Mouse (Mus musculus) limb, embryonic 14.5 days (tissue): Measurements from ENCODE around the gene Prkag1. TPM values are rescaled to one million over a fixed set of nuclear protein-coding genes. Genes with fewer than 3 reads are reported as not detected.

Experiments
- ATAC-seq: fragments of 200-750 bp; cut with Nextera tagmentation; 2 replicates; pipeline ENCODE4 v1.8.0; 2017; ENCODE audit warnings: low read depth, moderate number of reproducible peaks, moderate TSS enrichment; ENCODE audit not compliant: low FRiP score
- DNase-seq: peaks from one replicate; pipeline ENCODE4 v3.0.0-alpha.2; 2015; ENCODE audit warnings: low spot score
- H3K27ac ChIP-seq: fragments of 300-500 bp; sonication (generic); replicated peaks from 2 replicates; pipeline ENCODE4 v1.5.1; 2014; ENCODE audit warnings: low read depth, mild to moderate bottlenecking, low read length, moderate library complexity, mixed read lengths
- H3K27me3 ChIP-seq: fragments of 300-500 bp; sonication (generic); 2 replicates; pipeline ENCODE4 v1.6.1; 2014; ENCODE audit warnings: low read length, mixed read lengths; ENCODE audit not compliant: control insufficient read depth, insufficient read depth
- H3K36me3 ChIP-seq: fragments of 300-500 bp; sonication (generic); 2 replicates; pipeline ENCODE4 v1.6.1; 2014; ENCODE audit warnings: mild to moderate bottlenecking, low read length, moderate library complexity, mixed read lengths; ENCODE audit not compliant: control insufficient read depth, insufficient read depth
- H3K4me1 ChIP-seq: fragments of 300-500 bp; sonication (generic); 2 replicates; pipeline ENCODE4 v1.6.1; 2014; ENCODE audit warnings: antibody characterized with exemption, low read length, mixed read lengths; ENCODE audit not compliant: control insufficient read depth, insufficient read depth
- H3K4me2 ChIP-seq: fragments of 300-500 bp; sonication (generic); replicated peaks from 2 replicates; pipeline ENCODE4 v1.6.1; 2014; ENCODE audit warnings: low read depth, mild to moderate bottlenecking, low read length, moderate library complexity; ENCODE audit not compliant: severe bottlenecking
- H3K4me3 ChIP-seq: fragments of 300-500 bp; sonication (generic); replicated peaks from 2 replicates; pipeline ENCODE4 v1.5.1; 2014; ENCODE audit warnings: low read length
- H3K9ac ChIP-seq: fragments of 300-500 bp; sonication (generic); 2 replicates; pipeline ENCODE4 v1.6.1; 2014; ENCODE audit warnings: mild to moderate bottlenecking, low read depth, low read length, moderate library complexity; ENCODE audit not compliant: severe bottlenecking
- H3K9me3 ChIP-seq: fragments of 300-500 bp; sonication (generic); 2 replicates; pipeline ENCODE4 v1.6.1; 2016; ENCODE audit warnings: low read length; ENCODE audit not compliant: control insufficient read depth
- POLR2A ChIP-seq: fragments of 200-500 bp; IDR thresholded peaks from 2 replicates; pipeline ENCODE4 v1.8.0; 2012; ENCODE audit warnings: inconsistent platforms, mild to moderate bottlenecking, moderate library complexity, borderline replicate concordance; ENCODE audit not compliant: insufficient read depth, insufficient read length; ENCODE audit errors: extremely low read depth
- WGBS: fragments of 180-500 bp; shearing (Covaris S2); extraction: QIAGEN DNeasy Blood & Tissue Kit; methylation state at CpG from one replicate; pipeline ENCODE4 v1.1.7; 2014; 5-methylcytosine and 5-hydroxymethylcytosine counted together
- polyA plus RNA-seq, 2 experiments: library from polyadenylated mRNA; depleted of rRNA in 1 of 2; stranded (reverse) in 1 of 2; unstranded in 1 of 2; fragments of >200 nt; fragmentation: Nextera tagmentation in 1 of 2; extraction: Ambion mirVana in 1 of 2; gene quantifications; 2 replicates each; pipeline versions ENCODE4 v1.2.1 to v1.2.3; 2012 to 2014

Prkag1 gene
- polyA plus RNA-seq, 2 experiments, result 82.3 to 93.7 TPM

GRCm38 (mm10) chr15:98804054-98804453 is 27.3 kb downstream of the Prkag1 start:
- H3K4me1 ChIP-seq, result peaks cover 21% of the 10 kb centered on the region
- under 1% methylated on average over 32 of the region's 32 CpGs for WGBS
- H3K4me3 ChIP-seq, result 0 out of 2 replicates have a peak overlapping the region, but pooled peaks have one; percentile 7
- peak overlapping the region; percentile 29 for H3K4me2 ChIP-seq
- H3K9me3 ChIP-seq, result no peaks in the 10 kb centered on the region
- TF ChIP-seq POLR2A, result no peak
- H3K36me3 ChIP-seq, result no peaks in the 10 kb centered on the region
- H3K27ac ChIP-seq, result no peak overlapping the region
- ATAC-seq, result no peak
- H3K27me3 ChIP-seq, result peaks cover 97% of the 10 kb centered on the region
- peak; percentile 79 for DNase-seq
- H3K9ac ChIP-seq, result no peak overlapping the region

- H3K4me2 ChIP-seq, result no peak overlapping the region
- peaks cover 97% of the 10 kb centered on the region for H3K27me3 ChIP-seq
- DNase-seq (no peak), ATAC-seq (no peak)
- H3K4me1 ChIP-seq, result peaks cover 16% of the 10 kb centered on the region
- H3K9ac ChIP-seq, result no peak overlapping the region
- no peak overlapping the region for H3K4me3 ChIP-seq
- H3K27ac ChIP-seq, result no peak overlapping the region
- no peaks in the 10 kb centered on the region for H3K36me3 ChIP-seq
- WGBS, result 5% methylated on average over 8 of the region's 8 CpGs
- H3K9me3 ChIP-seq, result no peaks in the 10 kb centered on the region
- no peak for TF ChIP-seq POLR2A
Measured at GRCm38 (mm10) chr15:98802926-98803325, 28.4 kb downstream of the Prkag1 start.

GRCm38 (mm10) chr15:98799396-98799795 is 31.9 kb downstream of the Prkag1 start:
- 12% methylated on average over 12 of the region's 12 CpGs for WGBS
- Histone ChIP-seq H3K9ac (no peak overlapping the region), H3K4me2 (no peak overlapping the region), H3K9me3 (no peaks in the 10 kb centered on the region), H3K4me3 (no peak overlapping the region), H3K27me3 (peaks cover 97% of the 10 kb centered on the region), H3K27ac (no peak overlapping the region), H3K4me1 (no peaks in the 10 kb centered on the region), H3K36me3 (no peaks in the 10 kb centered on the region)
- DNase-seq (peak; percentile 79), ATAC-seq (no peak)
- TF ChIP-seq POLR2A, result no peak

- Histone ChIP-seq H3K4me2 (no peak overlapping the region), H3K4me1 (no peaks in the 10 kb centered on the region), H3K9me3 (no peaks in the 10 kb centered on the region), H3K36me3 (no peaks in the 10 kb centered on the region), H3K4me3 (no peak overlapping the region), H3K27ac (no peak overlapping the region), H3K9ac (no peak overlapping the region), H3K27me3 (peaks cover 97% of the 10 kb centered on the region)
- WGBS, result 50% methylated on average over 3 of the region's 3 CpGs
- no peak for ATAC-seq
- DNase-seq, result no peak
- no peak for TF ChIP-seq POLR2A
Measured at GRCm38 (mm10) chr15:98798903-98799302, 32.4 kb downstream of the Prkag1 start.

- TF ChIP-seq POLR2A, result no peak
- H3K4me3 ChIP-seq, result no peak overlapping the region
- H3K9me3 ChIP-seq, result no peaks in the 10 kb centered on the region
- no peak overlapping the region for H3K9ac ChIP-seq
- H3K27me3 ChIP-seq, result peaks cover 97% of the 10 kb centered on the region
- no peak overlapping the region for H3K27ac ChIP-seq
- no peak for ATAC-seq
- H3K4me2 ChIP-seq, result no peak overlapping the region
- DNase-seq, result no peak
- H3K36me3 ChIP-seq, result no peaks in the 10 kb centered on the region
- no peaks in the 10 kb centered on the region for H3K4me1 ChIP-seq
- WGBS, result 2% methylated on average over 28 of the region's 28 CpGs
Measured at GRCm38 (mm10) chr15:98797835-98798492, 33.4 kb downstream of the Prkag1 start.
